Mouse (Mus musculus) heart, postnatal 0 days (tissue): Measurements from ENCODE around the gene Crocc.

ENCODE experiments used
- CTCF ChIP-seq: IDR thresholded peaks from 2 replicates; pipeline ENCODE4 v1.5.1; 2016; ENCODE audit warnings: antibody characterized with exemption, control low read depth, low read depth
- EP300 ChIP-seq: IDR thresholded peaks from 2 replicates; pipeline ENCODE4 v1.6.1; 2016; ENCODE audit warnings: antibody characterized with exemption, low read depth

GRCm38 (mm10) chr4:141076761-141077506 is 16.6 kb upstream of the Crocc start:
- TF ChIP-seq CTCF (no peak), EP300 (no peak)
